Mouse (Mus musculus): ENCODE results near the gene Npl.
"Not testable (repeated sequence)": the region's sequence is repeated elsewhere in the genome, so short reads cannot be mapped to it uniquely, and the experiment has no call there.

DNA sequence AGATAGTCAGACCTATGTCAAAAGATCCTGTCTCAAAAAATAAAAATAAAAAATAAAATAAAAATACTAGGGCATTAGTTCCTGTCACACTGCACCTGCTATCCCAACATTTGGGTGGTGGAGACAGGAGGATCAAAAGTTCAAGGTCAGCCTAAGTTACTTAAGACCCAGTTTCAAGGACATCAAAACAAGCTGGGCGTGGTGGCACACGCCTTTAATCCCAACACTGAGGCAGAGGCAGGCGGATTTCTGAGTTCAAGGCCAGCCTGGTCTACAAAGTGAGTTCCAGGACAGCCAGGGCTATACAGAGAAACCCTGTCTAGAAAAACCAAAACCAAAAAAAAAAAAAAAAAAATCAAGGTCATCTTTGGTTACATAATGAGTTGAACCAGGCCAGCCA is 16.9 kb downstream of the Npl start:
- not testable (repeated sequence) for TF ChIP-seq CTCF, EP300 (IDR thresholded peaks at IDR 0.05; ENCODE audit: low read depth)
